Mouse (Mus musculus): Measurements from ENCODE around the gene Chst8. TPM values are rescaled to one million over a fixed set of nuclear protein-coding genes. Genes with fewer than 3 reads are reported as not detected.
A peak's percentile ranks its signal among the peaks of the same experiment; 100 is the strongest.

The Chst8 gene
- polyA plus RNA-seq, 1 experiment from 2014 or later = 14.9 TPM

GRCm38 (mm10) chr7:34722551-34723230 is 89.8 kb downstream of the Chst8 start:
- Histone ChIP-seq H3K4me2 (ENCODE audit: low read length) (no peak overlapping the region), H3K27ac (replicated peaks; ENCODE audit: low read depth, low read length) (0 out of 2 replicates have a peak overlapping the region, but pooled peaks have one; percentile 37), H3K4me1 (ENCODE audit: control insufficient read depth, insufficient read depth, low read length) (peaks cover 29% of the 10 kb centered on the region), H3K27me3 (ENCODE audit: control insufficient read depth, insufficient read depth, low read length) (no peaks in the 10 kb centered on the region), H3K9me3 (ENCODE audit: control insufficient read depth, low read length) (no peaks in the 10 kb centered on the region), H3K4me3 (replicated peaks; ENCODE audit: low read depth, low read length) (no peak overlapping the region), H3K36me3 (ENCODE audit: control insufficient read depth, insufficient read depth, low read length) (no peaks in the 10 kb centered on the region), H3K9ac (replicated peaks; ENCODE audit: low read length) (no peak overlapping the region)
- 59% methylated on average over 11 of the region's 11 CpGs for WGBS
- peak; percentile 12 for DNase-seq
- no peak for ATAC-seq (ENCODE audit: low FRiP score, low TSS enrichment)

DNA sequence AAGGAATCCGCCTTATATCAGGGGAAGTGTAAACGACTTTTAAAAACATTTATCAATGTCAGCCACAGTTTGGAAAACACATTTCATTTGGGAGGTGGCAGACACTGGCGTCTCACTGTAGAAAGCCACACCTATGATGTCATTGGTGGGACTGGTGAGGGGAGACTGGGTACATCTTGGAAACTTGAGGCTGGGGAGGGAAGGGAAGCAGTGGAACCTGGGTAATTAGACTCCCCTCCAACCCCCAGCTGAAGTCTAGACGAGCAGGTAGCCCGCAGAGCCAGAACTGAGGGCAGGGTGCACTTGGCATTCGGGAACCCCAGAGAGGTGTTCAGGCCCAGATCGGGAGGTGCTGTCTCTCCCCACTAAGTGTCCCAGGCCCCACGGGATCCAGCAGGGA is 90.4 kb downstream of the Chst8 start:
- WGBS = 45% methylated on average over 8 of the region's 8 CpGs
- Histone ChIP-seq H3K4me3 (replicated peaks; ENCODE audit: low read depth, low read length) (no peak overlapping the region), H3K4me2 (ENCODE audit: low read length) (no peak overlapping the region), H3K9me3 (ENCODE audit: control insufficient read depth, low read length) (no peaks in the 10 kb centered on the region), H3K9ac (replicated peaks; ENCODE audit: low read length) (no peak overlapping the region), H3K4me1 (ENCODE audit: control insufficient read depth, insufficient read depth, low read length) (peaks cover 35% of the 10 kb centered on the region), H3K27ac (replicated peaks; ENCODE audit: low read depth, low read length) (peak overlapping the region; percentile 37; the same call in 1 of the 2 replicates), H3K27me3 (ENCODE audit: control insufficient read depth, insufficient read depth, low read length) (no peaks in the 10 kb centered on the region), H3K36me3 (ENCODE audit: control insufficient read depth, insufficient read depth, low read length) (no peaks in the 10 kb centered on the region)
- ATAC-seq (ENCODE audit: low FRiP score, low TSS enrichment) = no peak
- DNase-seq = no peak

- Histone ChIP-seq H3K9me3 (ENCODE audit: control insufficient read depth, low read length) (no peaks in the 10 kb centered on the region), H3K4me3 (replicated peaks; ENCODE audit: low read depth, low read length) (no peak overlapping the region), H3K4me1 (ENCODE audit: control insufficient read depth, insufficient read depth, low read length) (peaks cover 40% of the 10 kb centered on the region), H3K27me3 (ENCODE audit: control insufficient read depth, insufficient read depth, low read length) (no peaks in the 10 kb centered on the region), H3K27ac (replicated peaks; ENCODE audit: low read depth, low read length) (peak overlapping the region; percentile 37; the same call in 1 of the 2 replicates), H3K4me2 (ENCODE audit: low read length) (no peak overlapping the region), H3K36me3 (ENCODE audit: control insufficient read depth, insufficient read depth, low read length) (no peaks in the 10 kb centered on the region), H3K9ac (replicated peaks; ENCODE audit: low read length) (no peak overlapping the region)
- no peak for ATAC-seq (ENCODE audit: low FRiP score, low TSS enrichment)
- DNase-seq = peak; percentile 38
- WGBS = 9% methylated on average over 5 of the region's 5 CpGs
Observed at GRCm38 (mm10) chr7:34721650-34722048, 90.9 kb downstream of the Chst8 start.

- Histone ChIP-seq H3K36me3 (ENCODE audit: control insufficient read depth, insufficient read depth, low read length) (no peaks in the 10 kb centered on the region), H3K4me1 (ENCODE audit: control insufficient read depth, insufficient read depth, low read length) (peaks cover 41% of the 10 kb centered on the region), H3K9me3 (ENCODE audit: control insufficient read depth, low read length) (no peaks in the 10 kb centered on the region), H3K27ac (replicated peaks; ENCODE audit: low read depth, low read length) (peak overlapping the region; percentile 37), H3K9ac (replicated peaks; ENCODE audit: low read length) (no peak overlapping the region), H3K27me3 (ENCODE audit: control insufficient read depth, insufficient read depth, low read length) (no peaks in the 10 kb centered on the region), H3K4me2 (ENCODE audit: low read length) (no peak overlapping the region), H3K4me3 (replicated peaks; ENCODE audit: low read depth, low read length) (no peak overlapping the region)
- 20% methylated on average over 5 of the region's 5 CpGs for WGBS
- peak; percentile 28 for DNase-seq
- no peak for ATAC-seq (ENCODE audit: low FRiP score, low TSS enrichment)
Observed at GRCm38 (mm10) chr7:34720882-34721649, 91.4 kb downstream of the Chst8 start.

- ATAC-seq (ENCODE audit: low FRiP score, low TSS enrichment) (no peak), DNase-seq (peak; percentile 78)
- no peak overlapping the region for H3K4me2 ChIP-seq (ENCODE audit: low read length)
- H3K4me3 ChIP-seq (replicated peaks; ENCODE audit: low read depth, low read length) = no peak overlapping the region
- no peak overlapping the region for H3K27ac ChIP-seq (replicated peaks; ENCODE audit: low read depth, low read length)
- H3K9me3 ChIP-seq (ENCODE audit: control insufficient read depth, low read length) = no peaks in the 10 kb centered on the region
- H3K36me3 ChIP-seq (ENCODE audit: control insufficient read depth, insufficient read depth, low read length) = no peaks in the 10 kb centered on the region
- WGBS = 36% methylated on average over 5 of the region's 5 CpGs
- no peaks in the 10 kb centered on the region for H3K27me3 ChIP-seq (ENCODE audit: control insufficient read depth, insufficient read depth, low read length)
- peaks cover 41% of the 10 kb centered on the region for H3K4me1 ChIP-seq (ENCODE audit: control insufficient read depth, insufficient read depth, low read length)
- H3K9ac ChIP-seq (replicated peaks; ENCODE audit: low read length) = no peak overlapping the region
Observed at GRCm38 (mm10) chr7:34719599-34719998, 92.9 kb downstream of the Chst8 start.

DNA sequence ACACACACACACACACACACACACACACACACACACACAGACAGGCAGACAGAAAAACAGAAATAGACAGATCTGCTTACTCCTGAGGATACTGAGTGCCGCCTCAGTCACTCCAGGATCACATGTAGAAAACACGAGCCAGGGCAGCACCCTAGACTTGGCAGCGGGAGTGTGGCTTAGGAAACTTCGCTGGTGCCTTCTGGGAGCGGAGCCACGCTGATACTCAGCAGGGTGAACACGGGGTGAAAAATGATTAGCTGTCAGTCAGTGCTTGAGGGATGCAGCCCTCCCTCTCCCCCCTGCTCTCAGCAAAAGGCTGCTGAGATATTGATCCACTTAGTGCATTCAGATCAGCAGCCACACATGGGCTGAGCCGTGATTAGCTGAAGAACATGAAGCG is 93.9 kb downstream of the Chst8 start:
- ATAC-seq (ENCODE audit: low FRiP score, low TSS enrichment) = no peak
- Histone ChIP-seq H3K4me1 (ENCODE audit: control insufficient read depth, insufficient read depth, low read length) (peaks cover 41% of the 10 kb centered on the region), H3K27me3 (ENCODE audit: control insufficient read depth, insufficient read depth, low read length) (no peaks in the 10 kb centered on the region), H3K27ac (replicated peaks; ENCODE audit: low read depth, low read length) (no peak overlapping the region; the same call in 1 of the 2 replicates), H3K9ac (replicated peaks; ENCODE audit: low read length) (no peak overlapping the region), H3K9me3 (ENCODE audit: control insufficient read depth, low read length) (no peaks in the 10 kb centered on the region), H3K4me2 (ENCODE audit: low read length) (no peak overlapping the region), H3K4me3 (replicated peaks; ENCODE audit: low read depth, low read length) (no peak overlapping the region), H3K36me3 (ENCODE audit: control insufficient read depth, insufficient read depth, low read length) (no peaks in the 10 kb centered on the region)
- DNase-seq = peak; percentile 55
- 52% methylated on average over 9 of the region's 9 CpGs for WGBS

GRCm38 (mm10) chr7:34717161-34717810 is 95.2 kb downstream of the Chst8 start:
- Histone ChIP-seq H3K4me2 (ENCODE audit: low read length) (peak overlapping the region; percentile 5; the same call in 1 of the 2 replicates), H3K9ac (replicated peaks; ENCODE audit: low read length) (peak overlapping the region; percentile 17), H3K27ac (replicated peaks; ENCODE audit: low read depth, low read length) (peak overlapping the region; percentile 81), H3K9me3 (ENCODE audit: control insufficient read depth, low read length) (no peaks in the 10 kb centered on the region), H3K27me3 (ENCODE audit: control insufficient read depth, insufficient read depth, low read length) (no peaks in the 10 kb centered on the region), H3K4me3 (replicated peaks; ENCODE audit: low read depth, low read length) (no peak overlapping the region), H3K4me1 (ENCODE audit: control insufficient read depth, insufficient read depth, low read length) (peaks cover 34% of the 10 kb centered on the region), H3K36me3 (ENCODE audit: control insufficient read depth, insufficient read depth, low read length) (no peaks in the 10 kb centered on the region)
- under 1% methylated on average over 11 of the region's 11 CpGs for WGBS
- peak; percentile 66; the same call in 1 of the 2 replicates for ATAC-seq (ENCODE audit: low FRiP score, low TSS enrichment)
- peak; percentile 82 for DNase-seq

GRCm38 (mm10) chr7:34714848-34715460 is 97.6 kb downstream of the Chst8 start:
- DNase-seq = no peak
- Histone ChIP-seq H3K4me3 (replicated peaks; ENCODE audit: low read depth, low read length) (no peak overlapping the region), H3K36me3 (ENCODE audit: control insufficient read depth, insufficient read depth, low read length) (no peaks in the 10 kb centered on the region), H3K4me1 (ENCODE audit: control insufficient read depth, insufficient read depth, low read length) (peaks cover 17% of the 10 kb centered on the region), H3K27me3 (ENCODE audit: control insufficient read depth, insufficient read depth, low read length) (no peaks in the 10 kb centered on the region), H3K9me3 (ENCODE audit: control insufficient read depth, low read length) (no peaks in the 10 kb centered on the region), H3K9ac (replicated peaks; ENCODE audit: low read length) (no peak overlapping the region), H3K4me2 (ENCODE audit: low read length) (no peak overlapping the region), H3K27ac (replicated peaks; ENCODE audit: low read depth, low read length) (no peak overlapping the region)
- no peak for ATAC-seq (ENCODE audit: low FRiP score, low TSS enrichment)
- WGBS = 58% methylated on average over 11 of the region's 11 CpGs
